Comparison of ENCODE assay signal across 28 mouse cellular contexts in the genomic region with DNA sequence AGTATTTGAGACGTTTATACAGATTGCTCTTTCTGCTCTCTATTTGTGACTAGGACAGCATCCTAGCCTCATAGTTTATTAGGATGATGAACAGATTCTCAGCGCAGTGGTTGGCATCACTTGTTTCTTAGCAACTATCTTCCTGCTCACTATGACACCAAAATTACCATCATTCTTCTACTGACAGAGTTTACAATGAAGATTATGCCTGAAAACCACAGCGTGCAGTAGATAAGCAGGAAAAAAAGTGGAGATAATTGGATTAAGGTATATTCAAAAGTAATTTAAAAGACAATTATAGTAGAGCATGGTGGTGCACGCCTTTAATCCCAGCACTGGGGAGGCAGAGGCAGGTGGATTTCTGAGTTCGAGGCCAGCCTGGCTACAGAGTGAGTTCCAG.
"Had no signal": no experiment of that assay in that cellular context is flagged by ENCODE, and none has a peak within 500 bp of the region (broad histone marks: within the 10 kb centered on the region; RNA-seq: fewer than 3 reads in every experiment).

No protein-coding gene starts in this region.

- DNase-seq: cerebellum, adult 8-10 months; cerebellum, adult 9-10 months; cerebellum, adult 9-11 months; cerebellum, postnatal 10 days; cerebellum, postnatal 14 days; cerebellum, postnatal 25 days; cerebellum, postnatal 36 days; embryo, embryonic 11 days; forebrain, postnatal 0 days; gastrocnemius, adult 2 months; gastrocnemius, postnatal 10 days; gastrocnemius, postnatal 14 days; gastrocnemius, postnatal 25 days; gastrocnemius, postnatal 36 days; heart, adult 11 months; heart, adult 18-20 months; heart, adult 2 months had no signal

- ATAC-seq: forebrain, embryonic 13.5 days; forebrain, embryonic 14.5 days; forebrain, embryonic 15.5 days; forebrain, embryonic 16.5 days; forebrain, postnatal 0 days had no signal

- H3K27ac ChIP-seq: embryonic facial prominence, embryonic 10.5 days; embryonic facial prominence, embryonic 12.5 days; embryonic facial prominence, embryonic 13.5 days; embryonic facial prominence, embryonic 15.5 days; forebrain, embryonic 10.5 days; forebrain, embryonic 12.5 days; forebrain, embryonic 13.5 days; forebrain, embryonic 15.5 days; gastrocnemius, adult 2 months; heart, adult 2 months had no signal

- H3K4me3 ChIP-seq: embryonic facial prominence, embryonic 10.5 days; embryonic facial prominence, embryonic 12.5 days; embryonic facial prominence, embryonic 13.5 days; embryonic facial prominence, embryonic 15.5 days; erythroblast, embryonic 14.5 days; forebrain, embryonic 10.5 days; forebrain, embryonic 12.5 days; forebrain, embryonic 13.5 days; forebrain, embryonic 15.5 days; gastrocnemius, adult 2 months; heart, adult 2 months had no signal

- H3K9ac ChIP-seq: embryonic facial prominence, embryonic 12.5 days; embryonic facial prominence, embryonic 13.5 days; embryonic facial prominence, embryonic 15.5 days; forebrain, embryonic 12.5 days; forebrain, embryonic 13.5 days; forebrain, embryonic 15.5 days; forebrain, postnatal 0 days had no signal

- H3K27me3 ChIP-seq: embryonic facial prominence, embryonic 12.5 days; embryonic facial prominence, embryonic 13.5 days; embryonic facial prominence, embryonic 15.5 days; forebrain, embryonic 12.5 days; forebrain, embryonic 13.5 days; forebrain, embryonic 15.5 days had no signal

- H3K4me2 ChIP-seq: embryonic facial prominence, embryonic 12.5 days; embryonic facial prominence, embryonic 13.5 days; embryonic facial prominence, embryonic 15.5 days; forebrain, embryonic 12.5 days; forebrain, embryonic 13.5 days; forebrain, embryonic 15.5 days had no signal

- H3K4me1 ChIP-seq: embryonic facial prominence, embryonic 10.5 days; embryonic facial prominence, embryonic 12.5 days; embryonic facial prominence, embryonic 13.5 days; embryonic facial prominence, embryonic 15.5 days; forebrain, embryonic 10.5 days; forebrain, embryonic 12.5 days; forebrain, embryonic 13.5 days; forebrain, embryonic 15.5 days had no signal

- H3K9me3 ChIP-seq: embryonic facial prominence, embryonic 10.5 days; embryonic facial prominence, embryonic 12.5 days; embryonic facial prominence, embryonic 13.5 days; embryonic facial prominence, embryonic 15.5 days; forebrain, embryonic 10.5 days; forebrain, embryonic 12.5 days; forebrain, embryonic 13.5 days; forebrain, embryonic 15.5 days had no signal
